Mouse (Mus musculus) ES-E14 (cell line): Measurements from ENCODE around the gene Ybx1. TPM values are rescaled to one million over a fixed set of nuclear protein-coding genes. Genes with fewer than 3 reads are reported as not detected.

Experiments used
- DNase-seq: peaks from one replicate; pipeline ENCODE4 v3.0.0-alpha.2; 2013; ENCODE audit warnings: low read depth, low spot score
- H3K27ac ChIP-seq: 2 replicates; pipeline ENCODE4 v1.5.1; 2012; ENCODE audit warnings: low read depth, mild to moderate bottlenecking, low read length, moderate library complexity, mixed read lengths; ENCODE audit not compliant: poor library complexity, insufficient read depth, severe bottlenecking
- H3K36me3 ChIP-seq: 2 replicates; pipeline ENCODE4 v1.6.1; 2012; ENCODE audit warnings: mild to moderate bottlenecking, low read length, moderate library complexity, mixed read lengths; ENCODE audit not compliant: control insufficient read depth, poor library complexity, insufficient read depth, severe bottlenecking
- H3K4me1 ChIP-seq, 2 experiments: fragments of 150-350 bp in 1 of 2; sonication (generic) in 1 of 2; 2 replicates each; pipeline ENCODE4 v1.6.1; 2012; ENCODE audit warnings: low read length in 2 of 2, mild to moderate bottlenecking in 1 of 2, mixed read lengths in 1 of 2; ENCODE audit not compliant: control insufficient read depth in 2 of 2, insufficient read depth in 2 of 2, poor library complexity in 1 of 2
- H3K4me3 ChIP-seq, 2 experiments: fragments of 150-350 bp in 1 of 2; sonication (generic) in 1 of 2; 2 replicates each; pipeline ENCODE4 v1.5.1; 2012; ENCODE audit warnings: low read length in 2 of 2, low read depth in 1 of 2, mild to moderate bottlenecking in 1 of 2, mixed read lengths in 1 of 2; ENCODE audit not compliant: insufficient read depth in 1 of 2, poor library complexity in 1 of 2, severe bottlenecking in 1 of 2
- H3K9ac ChIP-seq: 2 replicates; pipeline ENCODE4 v1.6.1; 2012; ENCODE audit warnings: low read depth, mild to moderate bottlenecking, low read length, mixed read lengths; ENCODE audit not compliant: poor library complexity, insufficient read depth, severe bottlenecking
- H3K9me3 ChIP-seq: fragments of 150-350 bp; sonication (generic); 2 replicates; pipeline ENCODE4 v1.6.1; 2012; ENCODE audit warnings: low read depth, mild to moderate bottlenecking, low read length; ENCODE audit not compliant: control insufficient read depth, insufficient read depth
- CHD2 ChIP-seq: IDR thresholded peaks from 2 replicates; pipeline ENCODE4 v1.6.1; 2014; ENCODE audit warnings: mild to moderate bottlenecking, low read depth, low read length, inconsistent platforms
- HCFC1 ChIP-seq: IDR thresholded peaks from 2 replicates; pipeline ENCODE4 v1.6.1; 2012; ENCODE audit warnings: low read length, inconsistent platforms, borderline replicate concordance; ENCODE audit not compliant: insufficient read depth
- MAFK ChIP-seq: IDR thresholded peaks from 2 replicates; pipeline ENCODE4 v1.6.1; 2014; ENCODE audit warnings: mild to moderate bottlenecking, low read depth, low read length, inconsistent platforms; ENCODE audit not compliant: insufficient read depth
- ZC3H11A ChIP-seq: IDR thresholded peaks from 2 replicates; pipeline ENCODE4 v1.6.1; 2012; ENCODE audit warnings: low read depth, mild to moderate bottlenecking, inconsistent platforms, low read length, borderline replicate concordance
- ZNF384 ChIP-seq: IDR thresholded peaks from 2 replicates; pipeline ENCODE4 v1.6.1; 2012; ENCODE audit warnings: low read depth, low read length, inconsistent platforms
- in situ Hi-C, 2 experiments: fragments of 600-800 bp; cut with MboI; formaldehyde crosslinking; loops; one replicate each; pipeline ENCODE4 v1.15.1; 2025; ENCODE audit warnings: low sequenced_read_pairs in 2 of 2, inconsistent platforms in 1 of 2; ENCODE audit not compliant: unreplicated experiment in 2 of 2
- total RNA-seq: library from RNA; depleted of rRNA; stranded (reverse); fragments of 300-350 nt; gene quantifications from 2 replicates; pipeline ENCODE4 v1.2.3, GENCODE M21; 2012

Ybx1 gene
- total RNA-seq, 1 experiment: 855 TPM

- Histone ChIP-seq H3K4me3 (peak overlapping the region; percentile 90 to 93), H3K27ac (peak overlapping the region; percentile 86), H3K36me3 (peaks cover 23% of the 10 kb centered on the region), H3K4me1 (peaks cover 0 to 3% of the 10 kb centered on the region in 2 experiments; a peak in 1 of 4 replicates), H3K9me3 (no peaks in the 10 kb centered on the region), H3K9ac (peak overlapping the region; percentile 95)
- TF ChIP-seq ZNF384 (no peak), HCFC1 (0 out of 2 replicates have a peak, but pooled peaks have one; percentile 24)
- in situ Hi-C loops: no loop called here
- no peak for DNase-seq
Measured at GRCm38 (mm10) chr4:119293574-119294258, 688 bp downstream of the Ybx1 start.

DNA sequence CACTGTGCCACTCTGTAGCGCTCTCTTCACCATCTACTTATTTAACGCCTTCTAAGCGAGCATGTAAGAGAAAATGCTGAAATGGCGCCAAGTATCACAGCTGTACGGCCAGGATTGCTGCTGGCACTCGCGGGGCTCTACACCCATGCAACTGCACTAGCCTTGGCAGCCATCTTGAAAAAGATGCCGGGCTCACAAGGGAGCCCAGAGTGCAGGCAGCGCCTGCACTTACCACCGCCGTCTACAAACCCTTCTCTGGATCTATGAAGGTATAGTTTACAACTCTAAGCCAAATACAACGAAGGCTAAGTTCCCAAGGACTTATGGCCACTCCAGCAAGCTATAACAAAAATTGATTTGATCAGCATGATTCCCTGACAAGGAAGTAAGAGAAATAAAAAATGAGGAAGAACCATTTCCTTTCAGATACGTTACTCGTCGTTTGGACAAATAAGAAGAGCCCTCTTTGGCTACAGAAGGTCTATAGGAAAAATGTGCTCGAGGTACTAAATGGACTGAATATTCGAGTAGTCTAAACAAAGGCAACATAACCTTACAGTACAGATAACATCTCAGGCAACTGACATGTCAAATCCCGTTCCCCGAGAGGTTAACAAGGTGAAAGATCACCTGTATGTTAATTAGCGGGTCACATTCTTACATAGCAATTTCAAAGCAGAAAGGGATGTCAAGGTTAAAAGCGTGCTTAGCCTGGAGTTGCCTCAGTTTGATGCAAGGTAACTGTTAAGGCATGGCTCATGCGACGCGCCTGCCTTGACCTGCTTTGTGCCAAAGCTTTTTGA, 1.4 kb downstream of the Ybx1 start:
- in situ Hi-C loops: no loop called here
- Histone ChIP-seq H3K27ac (peak overlapping the region; percentile 86), H3K9ac (peak overlapping the region; percentile 95), H3K4me3 (peak overlapping the region; percentile 90 to 93), H3K9me3 (no peaks in the 10 kb centered on the region), H3K4me1 (peaks cover 0 to 3% of the 10 kb centered on the region in 2 experiments; a peak in 1 of 4 replicates), H3K36me3 (peaks cover 27% of the 10 kb centered on the region)
- no peak for DNase-seq
- TF ChIP-seq ZC3H11A (no peak), ZNF384 (no peak), CHD2 (no peak), MAFK (no peak)

GRCm38 (mm10) chr4:119291921-119292320, 2.5 kb downstream of the Ybx1 start:
- in situ Hi-C loops: no loop called here
- DNase-seq: no peak

DNA sequence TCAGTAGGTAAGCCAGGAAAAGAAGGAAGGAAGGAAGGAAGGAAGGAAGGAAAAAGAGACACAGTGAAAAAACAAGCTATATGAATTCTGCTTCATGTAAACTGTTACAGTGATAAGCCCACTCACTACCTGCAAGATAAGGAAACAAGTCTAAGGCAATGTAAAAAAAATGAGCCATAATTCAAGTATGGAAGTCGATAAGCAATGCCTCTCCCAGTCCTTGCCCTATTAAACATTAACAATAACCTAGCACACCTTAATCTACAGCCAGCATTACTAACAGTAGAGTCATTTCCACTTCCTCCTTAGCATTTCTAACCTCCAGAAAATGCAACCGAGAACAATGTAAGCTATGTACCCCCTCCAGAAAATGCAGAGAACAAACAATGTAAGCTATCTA, 9.1 kb downstream of the Ybx1 start:
- in situ Hi-C loops: no loop called here
- Histone ChIP-seq H3K4me3 (no peak overlapping the region), H3K36me3 (peaks cover 44% of the 10 kb centered on the region), H3K9me3 (no peaks in the 10 kb centered on the region), H3K4me1 (peaks cover 0 to 4% of the 10 kb centered on the region in 2 experiments; a peak in 2 of 4 replicates), H3K9ac (no peak overlapping the region), H3K27ac (no peak overlapping the region)
- TF ChIP-seq ZNF384 (no peak), ZC3H11A (no peak), HCFC1 (no peak), MAFK (no peak), CHD2 (no peak)
- no peak for DNase-seq

More at GRCm38 (mm10) chr4:119291921-119292320, 2.5 kb downstream of the Ybx1 start:
- Histone ChIP-seq H3K36me3 (peaks cover 31% of the 10 kb centered on the region), H3K4me3 (peak overlapping the region; percentile 90 to 93), H3K4me1 (peaks cover 0 to 3% of the 10 kb centered on the region in 2 experiments; a peak in 1 of 4 replicates), H3K27ac (no peak overlapping the region; the same call in 1 of the 2 replicates), H3K9me3 (no peaks in the 10 kb centered on the region), H3K9ac (peak overlapping the region; percentile 95; the same call in 1 of the 2 replicates)
- TF ChIP-seq ZNF384 (no peak), HCFC1 (no peak), MAFK (no peak), ZC3H11A (no peak), CHD2 (no peak)
